Mouse (Mus musculus): ENCODE measurements around the gene Cgnl1.

GRCm38 (mm10) chr9:71763273-71763672, 8.1 kb downstream of the Cgnl1 start:
- TF ChIP-seq POLR2A (IDR thresholded peaks at IDR 0.05; ENCODE audit: extremely low read depth, insufficient read depth, low read length) (no peak), CTCF (IDR thresholded peaks at IDR 0.05; ENCODE audit: low read depth, low read length) (no peak)
